Mouse (Mus musculus) midbrain, embryonic 12.5 days (tissue): Measurements from ENCODE around the gene Gm6034. TPM values are rescaled to one million over a fixed set of nuclear protein-coding genes. Genes with fewer than 3 reads are reported as not detected.
A peak's percentile ranks its signal among the peaks of the same experiment; 100 is the strongest.
"Not testable (repeated sequence)": the region's sequence is repeated elsewhere in the genome, so short reads cannot be mapped to it uniquely, and the experiment has no call there.

ENCODE experiments used
- ATAC-seq: fragments of 200-750 bp; cut with Nextera tagmentation; 2 replicates; pipeline ENCODE4 v1.8.0; 2017; ENCODE audit warnings: low read depth, moderate TSS enrichment, moderate library complexity; ENCODE audit not compliant: low FRiP score
- H3K27ac ChIP-seq: fragments of 300-500 bp; sonication (generic); replicated peaks from 2 replicates; pipeline ENCODE4 v1.5.1; 2016; ENCODE audit warnings: mild to moderate bottlenecking
- H3K27me3 ChIP-seq: fragments of 300-500 bp; sonication (generic); 2 replicates; pipeline ENCODE4 v1.6.1; 2016; ENCODE audit warnings: mild to moderate bottlenecking
- H3K36me3 ChIP-seq: fragments of 300-500 bp; sonication (generic); 2 replicates; pipeline ENCODE4 v1.6.1; 2016
- H3K4me1 ChIP-seq: fragments of 300-500 bp; sonication (generic); 2 replicates; pipeline ENCODE4 v1.6.1; 2016
- H3K4me2 ChIP-seq: fragments of 300-500 bp; sonication (generic); replicated peaks from 2 replicates; pipeline ENCODE4 v1.6.1; 2016; ENCODE audit warnings: mild to moderate bottlenecking, moderate library complexity
- H3K4me3 ChIP-seq: fragments of 300-500 bp; sonication (generic); 2 replicates; pipeline ENCODE4 v1.5.1; 2016; ENCODE audit warnings: mild to moderate bottlenecking
- H3K9ac ChIP-seq: fragments of 300-500 bp; sonication (generic); replicated peaks from 2 replicates; pipeline ENCODE4 v1.6.1; 2016; ENCODE audit warnings: mild to moderate bottlenecking, moderate library complexity
- H3K9me3 ChIP-seq: fragments of 300-500 bp; sonication (generic); 2 replicates; pipeline ENCODE4 v1.6.1; 2016; ENCODE audit warnings: mild to moderate bottlenecking
- WGBS: fragments of 180-500 bp; shearing (Covaris S2); methylation state at CpG from one replicate; pipeline ENCODE4 v1.1.7; 2016; 5-methylcytosine and 5-hydroxymethylcytosine counted together
- polyA plus RNA-seq: library from polyadenylated mRNA; unstranded; fragments of >200 nt; fragmentation: Nextera tagmentation; extraction: Ambion mirVana; gene quantifications from 2 replicates; pipeline ENCODE4 v1.2.1, GENCODE M21; 2016

The Gm6034 gene
- polyA plus RNA-seq, 1 experiment from 2014 or later: not detected

DNA sequence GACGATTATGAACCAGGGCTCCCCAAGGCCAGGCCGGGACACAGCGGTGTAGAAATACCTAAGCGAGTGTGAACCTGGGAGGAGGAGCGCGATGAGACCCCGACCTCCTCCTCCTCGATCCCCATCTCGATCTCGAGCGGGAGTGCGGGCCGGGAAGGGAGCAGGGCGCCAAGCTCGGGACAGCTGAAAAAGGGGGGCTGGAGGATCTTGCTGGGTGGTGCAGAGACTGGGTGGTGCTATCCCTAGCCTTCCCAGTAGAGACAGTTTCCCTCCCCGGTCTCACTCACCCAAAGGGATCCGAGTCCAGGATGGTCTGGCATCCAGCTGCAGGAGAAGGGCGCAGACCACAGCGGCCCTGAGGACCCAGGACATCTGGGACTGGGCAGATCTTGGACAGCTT lies 706 bp upstream of the Gm6034 start:
- H3K9ac ChIP-seq: peak overlapping the region; percentile 44
- H3K4me1 ChIP-seq, H3K27ac ChIP-seq, H3K9me3 ChIP-seq, H3K36me3 ChIP-seq: not testable (repeated sequence)
- H3K27me3 ChIP-seq: peaks cover 16% of the 10 kb centered on the region; the same call in 1 of the 2 replicates
- WGBS: 2% methylated on average over 19 of the region's 19 CpGs
- peak; percentile 76 for ATAC-seq
- peak overlapping the region; percentile 66 for H3K4me2 ChIP-seq
- peak overlapping the region; percentile 35 for H3K4me3 ChIP-seq

DNA sequence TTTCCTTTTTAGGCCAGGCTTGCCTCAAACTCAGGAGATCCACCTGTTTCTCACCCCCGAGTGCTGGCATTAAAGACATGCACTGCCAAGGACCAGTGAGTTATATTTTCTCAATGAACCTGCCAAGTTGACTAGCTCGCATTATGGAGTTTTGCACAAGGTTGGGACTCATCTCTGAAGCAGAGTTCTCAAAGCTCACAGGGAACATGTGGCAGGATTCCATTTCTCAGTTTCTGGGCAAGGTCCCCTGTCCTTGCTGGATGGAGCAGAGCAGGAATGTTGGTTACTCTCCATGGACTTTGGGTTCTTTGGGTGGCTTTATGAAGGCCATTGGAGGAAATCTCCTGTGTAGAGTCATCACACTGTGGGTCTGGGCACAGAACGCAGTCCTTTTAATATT lies 525 bp downstream of the Gm6034 start:
- no peak for ATAC-seq
- Histone ChIP-seq H3K4me1 (no peaks in the 10 kb centered on the region), H3K9me3 (no peaks in the 10 kb centered on the region), H3K4me3 (peak overlapping the region; percentile 35; the same call in 1 of the 2 replicates), H3K4me2 (peak overlapping the region; percentile 66), H3K9ac (no peak overlapping the region), H3K36me3 (no peaks in the 10 kb centered on the region), H3K27me3 (peaks cover 16% of the 10 kb centered on the region; the same call in 1 of the 2 replicates), H3K27ac (no peak overlapping the region)
- WGBS: 89% methylated on average over 3 of the region's 3 CpGs

DNA sequence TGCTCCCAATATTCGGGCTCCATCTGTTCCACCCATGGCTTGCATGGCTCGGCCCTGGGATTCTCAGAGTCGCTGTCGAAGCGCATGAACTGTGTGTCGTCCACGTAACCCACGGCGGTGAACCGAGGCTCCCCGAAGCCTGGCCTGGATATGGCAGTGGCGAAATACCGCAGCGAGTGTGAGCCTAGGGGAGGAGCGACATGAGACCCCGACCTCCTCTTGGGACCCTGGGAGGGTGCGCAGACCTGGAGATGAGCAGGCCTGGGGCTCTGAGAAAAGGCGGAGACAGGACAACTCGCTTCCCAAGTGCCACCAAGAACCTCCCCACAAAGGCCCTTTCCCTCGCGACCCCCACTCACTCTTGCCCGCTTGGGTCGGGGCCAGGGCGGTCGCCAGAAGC lies 15.2 kb downstream of the Gm6034 start:
- not testable (repeated sequence) for H3K4me2 ChIP-seq, H3K4me1 ChIP-seq, H3K36me3 ChIP-seq, ATAC-seq, H3K9ac ChIP-seq, H3K27me3 ChIP-seq, H3K4me3 ChIP-seq, H3K9me3 ChIP-seq, H3K27ac ChIP-seq
- 90% methylated on average over 24 of the region's 25 CpGs for WGBS

DNA sequence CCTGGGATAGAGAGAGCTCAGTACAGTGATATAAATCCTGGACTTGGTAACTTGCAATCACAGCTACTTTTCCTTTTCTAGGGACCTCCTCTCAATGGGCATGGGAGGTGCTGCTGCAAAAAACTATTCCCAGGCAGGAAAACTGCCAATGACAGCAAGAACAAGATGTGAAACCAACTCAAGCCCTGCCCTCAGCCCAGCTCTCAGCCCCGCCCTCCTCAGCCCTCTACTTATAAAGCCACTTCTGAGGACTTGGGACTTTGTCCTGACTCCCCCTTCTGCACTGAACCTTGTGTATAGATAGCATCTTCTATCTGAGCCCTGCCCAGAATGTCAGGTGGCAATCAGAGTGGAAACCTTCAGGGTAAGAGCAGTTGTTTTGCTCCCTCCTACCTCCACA lies 15.6 kb downstream of the Gm6034 start, which contains the start of gene Gm11127:
Gene Gm11127 (minus strand): TSS at position 10 of the 400 bp plus-strand sequence.
- not testable (repeated sequence) for H3K9ac ChIP-seq, H3K36me3 ChIP-seq, H3K27me3 ChIP-seq, ATAC-seq, H3K4me3 ChIP-seq, H3K4me1 ChIP-seq, H3K4me2 ChIP-seq, H3K27ac ChIP-seq, H3K9me3 ChIP-seq
- WGBS: 68% methylated on average over 1 of the region's 1 CpGs

DNA sequence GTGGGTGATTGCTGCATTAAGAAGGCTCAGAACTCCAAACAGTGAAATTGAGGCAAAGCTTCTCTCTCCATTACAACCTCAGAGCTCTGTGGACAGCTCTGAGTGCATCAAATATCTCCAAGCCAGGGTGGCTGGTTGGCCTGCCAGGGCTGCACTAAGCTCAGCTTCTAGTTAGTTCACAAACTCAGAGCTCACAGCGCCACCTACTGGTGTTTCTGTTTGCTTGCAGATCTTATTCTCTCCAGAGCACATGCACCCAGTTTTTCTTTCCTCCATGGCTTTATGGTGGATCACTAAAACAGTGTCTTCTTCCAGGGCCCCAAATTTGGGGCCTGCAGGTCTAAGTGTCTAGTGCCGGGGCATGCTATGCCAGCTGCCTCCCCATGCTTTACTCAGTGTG lies 18.1 kb downstream of the Gm6034 start:
- Histone ChIP-seq H3K27ac (no peak overlapping the region), H3K4me3 (no peak overlapping the region), H3K36me3 (no peaks in the 10 kb centered on the region), H3K4me2 (no peak overlapping the region), H3K4me1 (no peaks in the 10 kb centered on the region), H3K9ac (no peak overlapping the region), H3K9me3 (no peaks in the 10 kb centered on the region), H3K27me3 (no peaks in the 10 kb centered on the region)
- WGBS: 27% methylated on average over 2 of the region's 2 CpGs
- 0 out of 2 replicates have a peak, but pooled peaks have one; percentile 19 for ATAC-seq

DNA sequence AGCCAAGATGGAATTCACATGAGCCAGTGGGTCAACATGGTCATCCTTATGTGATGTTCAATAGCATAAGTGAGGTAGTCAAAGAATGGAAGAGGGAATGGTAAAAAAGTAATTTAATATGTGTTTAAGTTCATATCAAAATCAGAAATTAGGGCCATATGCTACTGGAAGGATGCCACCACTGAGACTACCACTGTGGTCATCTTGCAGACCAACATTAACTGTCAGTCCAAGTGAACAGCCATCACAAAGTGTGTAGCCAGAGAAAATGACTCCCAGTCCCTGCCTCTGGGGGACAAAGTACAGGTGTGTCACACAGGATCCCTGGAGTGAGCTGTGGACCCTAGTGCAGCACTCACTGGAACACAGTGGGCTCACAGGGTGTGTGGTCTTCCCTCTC lies 39.1 kb downstream of the Gm6034 start:
- not testable (repeated sequence) for H3K4me1 ChIP-seq, H3K9ac ChIP-seq, ATAC-seq, H3K36me3 ChIP-seq, H3K4me2 ChIP-seq, H3K9me3 ChIP-seq, H3K27ac ChIP-seq, H3K4me3 ChIP-seq
- H3K27me3 ChIP-seq: peaks cover 38% of the 10 kb centered on the region

DNA sequence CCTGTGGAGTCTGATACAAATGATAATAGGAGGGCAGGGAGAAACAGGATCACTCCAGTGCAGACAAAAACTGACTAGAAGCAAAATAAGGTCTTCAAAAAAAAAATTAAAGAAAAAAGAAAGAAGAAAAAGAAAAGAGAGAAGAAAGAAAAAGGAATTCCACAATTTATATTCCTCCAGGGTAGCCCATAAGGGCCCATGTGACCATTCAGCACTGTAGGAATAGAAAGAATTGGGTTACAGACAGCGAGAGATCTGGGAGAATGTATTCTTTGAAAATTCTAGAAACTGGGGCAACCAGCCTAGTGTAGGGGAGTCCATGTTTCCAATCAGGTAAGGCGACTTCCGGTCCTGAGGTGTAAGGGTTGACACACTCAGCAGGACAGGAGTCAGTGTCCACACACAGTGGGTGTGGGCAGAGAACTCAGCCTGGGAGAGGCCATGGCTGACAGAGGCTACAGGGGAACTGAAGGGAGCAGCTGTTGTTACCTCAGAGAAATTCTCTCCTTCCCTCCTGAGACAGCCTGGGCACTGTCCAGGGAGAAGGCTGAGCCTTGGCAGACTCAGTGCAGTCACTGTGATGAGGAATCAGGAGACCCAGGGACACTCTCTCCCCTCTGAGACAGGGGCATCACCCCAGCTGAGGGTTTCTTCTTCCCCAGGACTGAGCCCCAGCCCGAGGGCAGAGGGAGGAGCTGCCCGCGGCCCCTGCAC lies 39.9 kb downstream of the Gm6034 start:
- peaks cover 38% of the 10 kb centered on the region for H3K27me3 ChIP-seq
- 32% methylated on average over 6 of the region's 6 CpGs for WGBS
- peak overlapping the region; percentile 57 for H3K4me3 ChIP-seq
- H3K36me3 ChIP-seq, H3K4me1 ChIP-seq, H3K27ac ChIP-seq, H3K9ac ChIP-seq, H3K9me3 ChIP-seq, ATAC-seq: not testable (repeated sequence)
- peak overlapping the region; percentile 99 for H3K4me2 ChIP-seq

DNA sequence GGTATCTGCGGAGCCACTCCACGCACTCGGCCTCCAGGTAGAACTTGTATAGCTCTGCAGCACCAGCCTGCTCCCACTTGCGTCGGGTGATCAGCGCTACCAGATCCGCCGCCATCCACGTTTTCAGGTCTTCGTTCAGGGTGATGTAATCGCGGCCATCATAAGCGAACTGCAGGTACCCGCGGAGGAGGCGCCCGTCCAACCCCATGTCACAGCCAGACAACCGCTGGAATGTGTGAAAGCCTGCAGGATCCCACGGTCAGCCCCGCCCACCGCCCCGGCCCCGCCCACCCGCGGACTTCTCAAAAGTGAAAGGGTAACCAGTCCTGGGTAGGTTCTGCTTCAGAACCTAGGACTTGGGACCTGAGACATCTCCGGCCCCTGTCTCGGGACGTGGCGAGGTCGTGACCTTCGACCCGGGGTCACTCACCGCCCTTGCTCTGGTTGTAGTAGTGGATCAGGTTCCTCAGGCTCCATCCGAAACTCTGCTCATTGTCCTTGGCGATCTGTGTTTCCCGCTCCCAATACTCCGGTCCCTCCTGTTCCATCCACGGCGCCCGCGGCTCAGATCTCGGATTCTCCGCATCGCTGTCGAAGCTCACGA lies 40.6 kb downstream of the Gm6034 start:
- Histone ChIP-seq H3K36me3 (no peaks in the 10 kb centered on the region), H3K27me3 (peaks cover 38% of the 10 kb centered on the region), H3K4me1 (peaks cover 9% of the 10 kb centered on the region; the same call in 1 of the 2 replicates), H3K9me3 (no peaks in the 10 kb centered on the region), H3K4me3 (peak overlapping the region; percentile 57), H3K27ac (no peak overlapping the region), H3K9ac (peak overlapping the region; percentile 58), H3K4me2 (peak overlapping the region; percentile 99)
- peak; percentile 73 for ATAC-seq
- 1% methylated on average over 46 of the region's 46 CpGs for WGBS

DNA sequence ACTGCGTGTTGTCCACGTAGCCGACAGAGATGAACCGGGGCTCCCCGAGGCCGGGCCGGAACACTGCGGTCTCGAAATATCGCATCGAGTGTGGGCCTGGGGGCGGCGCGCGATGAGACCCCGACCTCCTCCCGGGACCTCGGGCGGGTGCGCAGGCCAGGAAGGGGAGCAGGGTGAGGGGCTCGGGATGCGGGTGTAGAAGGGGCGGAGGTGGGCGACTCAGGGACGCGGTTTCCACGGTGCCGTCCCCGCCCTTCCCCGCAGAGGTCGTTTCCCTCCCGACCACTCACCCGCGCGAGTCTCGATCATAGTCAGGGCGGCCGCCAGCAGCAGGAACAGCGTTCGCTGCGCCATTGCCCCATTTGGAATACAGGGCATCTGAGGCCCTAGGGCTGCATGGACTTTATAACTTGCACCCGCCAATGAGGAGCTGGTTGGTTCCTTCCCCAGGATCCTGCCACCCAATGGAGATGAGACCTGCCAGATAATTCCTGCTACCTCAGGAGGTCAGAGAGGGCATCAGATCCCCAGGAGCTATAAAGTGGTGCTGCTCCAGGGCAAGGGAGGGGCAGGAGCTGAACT lies 41.2 kb downstream of the Gm6034 start:
- Histone ChIP-seq H3K9me3 (no peaks in the 10 kb centered on the region), H3K36me3 (no peaks in the 10 kb centered on the region), H3K27ac (no peak overlapping the region), H3K27me3 (peaks cover 38% of the 10 kb centered on the region), H3K4me2 (peak overlapping the region; percentile 99), H3K4me3 (peak overlapping the region; percentile 57), H3K4me1 (peaks cover 9% of the 10 kb centered on the region; the same call in 1 of the 2 replicates), H3K9ac (peak overlapping the region; percentile 58)
- under 1% methylated on average over 42 of the region's 42 CpGs for WGBS
- peak; percentile 52 for ATAC-seq

DNA sequence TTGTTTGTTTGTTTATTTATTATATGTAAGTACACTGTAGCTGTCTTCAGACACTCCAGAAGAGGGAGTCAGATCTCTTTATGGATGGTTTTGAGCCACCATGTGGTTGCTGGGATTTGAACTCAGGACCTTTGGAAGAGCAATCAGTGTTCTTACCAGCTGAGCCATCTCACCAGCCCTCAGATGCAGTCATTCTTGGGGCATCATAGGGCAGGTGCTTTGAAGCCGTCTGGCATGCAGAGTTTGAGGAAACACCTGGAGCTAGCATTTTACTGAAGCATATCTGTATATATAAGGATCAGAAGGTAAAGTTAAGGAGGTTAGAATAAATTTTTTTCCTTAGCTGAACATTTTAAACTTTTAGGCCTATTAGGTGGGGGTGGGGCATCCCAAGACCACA lies 43.2 kb downstream of the Gm6034 start:
- not testable (repeated sequence) for H3K4me1 ChIP-seq, H3K4me3 ChIP-seq, H3K36me3 ChIP-seq, ATAC-seq, H3K27ac ChIP-seq, H3K4me2 ChIP-seq, H3K9me3 ChIP-seq, H3K9ac ChIP-seq
- peaks cover 38% of the 10 kb centered on the region for H3K27me3 ChIP-seq
- 72% methylated on average over 1 of the region's 1 CpGs for WGBS

DNA sequence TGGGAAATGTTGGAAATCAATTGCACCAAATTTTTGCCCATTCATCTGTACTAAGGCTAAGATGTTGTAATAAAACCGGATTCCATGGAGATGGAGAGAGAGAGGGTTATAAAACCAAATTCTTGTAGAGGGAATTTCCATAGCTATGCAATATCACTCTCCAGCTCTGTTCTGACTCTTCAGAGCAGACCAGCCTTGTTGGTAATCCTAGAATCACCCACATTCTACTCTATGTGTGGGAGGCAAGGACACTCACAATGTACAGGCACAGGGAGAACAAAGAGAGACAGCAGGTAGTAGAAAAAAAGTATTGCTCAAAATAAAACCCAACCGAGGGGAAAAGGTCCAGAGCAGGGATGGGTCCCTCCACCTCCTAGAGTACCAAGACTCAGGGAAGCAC lies 49.2 kb downstream of the Gm6034 start:
- not testable (repeated sequence) for H3K36me3 ChIP-seq, H3K27ac ChIP-seq, H3K4me2 ChIP-seq, H3K27me3 ChIP-seq, ATAC-seq, H3K4me1 ChIP-seq, H3K4me3 ChIP-seq, H3K9ac ChIP-seq, H3K9me3 ChIP-seq
- WGBS: no CpG with 5 or more reads among the region's 2 CpGs

DNA sequence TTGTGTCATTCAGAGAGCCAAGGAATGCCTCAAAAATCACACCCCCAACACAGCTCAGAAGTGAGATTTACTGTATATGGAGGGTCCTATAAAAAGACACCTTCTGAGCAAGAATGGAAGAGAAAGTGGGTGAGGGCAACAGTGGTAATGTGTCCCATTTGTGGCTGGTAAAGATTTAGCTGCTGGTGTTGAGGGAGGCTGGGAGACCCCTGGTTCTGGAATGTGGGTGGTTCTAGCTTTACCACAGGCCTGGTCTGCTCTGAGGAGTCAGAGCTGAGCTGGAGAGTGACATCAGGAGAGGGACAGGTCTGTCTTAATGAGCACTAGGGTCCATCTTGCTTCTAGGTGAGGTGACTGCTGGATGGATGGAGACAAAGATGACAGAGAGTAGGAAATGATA lies 49.8 kb downstream of the Gm6034 start:
- H3K9ac ChIP-seq, H3K4me3 ChIP-seq, H3K27me3 ChIP-seq, ATAC-seq, H3K27ac ChIP-seq, H3K9me3 ChIP-seq, H3K36me3 ChIP-seq, H3K4me2 ChIP-seq, H3K4me1 ChIP-seq: not testable (repeated sequence)
